Mouse (Mus musculus) layer of hippocampus, adult 9-10 months (tissue): ENCODE data around the gene Tmeff1.

Source experiments
- DNase-seq: peaks from one replicate; pipeline ENCODE4 v3.0.0; 2022; ENCODE audit warnings: low spot score

Tmeff1 gene

GRCm38 (mm10) chr4:48576361-48576760 is 8.6 kb upstream of the Tmeff1 start:
- no peak for DNase-seq

GRCm38 (mm10) chr4:48577831-48578230 is 7.1 kb upstream of the Tmeff1 start:
- no peak for DNase-seq

- DNase-seq, result no peak
Measured at GRCm38 (mm10) chr4:48578399-48578798, 6.6 kb upstream of the Tmeff1 start.

GRCm38 (mm10) chr4:48579475-48580110 is 5.4 kb upstream of the Tmeff1 start:
- DNase-seq, result no peak

GRCm38 (mm10) chr4:48581201-48581600 is 3.8 kb upstream of the Tmeff1 start:
- no peak for DNase-seq

- no peak for DNase-seq
Measured at GRCm38 (mm10) chr4:48581993-48582392, 3.0 kb upstream of the Tmeff1 start.

GRCm38 (mm10) chr4:48582941-48583340 is 2.0 kb upstream of the Tmeff1 start:
- no peak for DNase-seq

GRCm38 (mm10) chr4:48585241-48586098 is 496 bp downstream of the Tmeff1 start:
- DNase-seq, result no peak

GRCm38 (mm10) chr4:48586099-48586821 is 1.3 kb downstream of the Tmeff1 start:
- no peak for DNase-seq

- no peak for DNase-seq
Measured at GRCm38 (mm10) chr4:48587526-48587925, 2.6 kb downstream of the Tmeff1 start.

- DNase-seq, result no peak
Measured at GRCm38 (mm10) chr4:48588576-48588975, 3.6 kb downstream of the Tmeff1 start.

- no peak for DNase-seq
Measured at GRCm38 (mm10) chr4:48590862-48591261, 5.9 kb downstream of the Tmeff1 start.

- DNase-seq, result no peak
Measured at GRCm38 (mm10) chr4:48591390-48591789, 6.4 kb downstream of the Tmeff1 start.

- DNase-seq, result no peak
Measured at GRCm38 (mm10) chr4:48592328-48592727, 7.4 kb downstream of the Tmeff1 start.

GRCm38 (mm10) chr4:48592844-48593243 is 7.9 kb downstream of the Tmeff1 start:
- DNase-seq, result no peak

- no peak for DNase-seq
Measured at GRCm38 (mm10) chr4:48596111-48596510, 11.1 kb downstream of the Tmeff1 start.

- no peak for DNase-seq
Measured at GRCm38 (mm10) chr4:48605650-48606049, 20.7 kb downstream of the Tmeff1 start.

- DNase-seq, result no peak
Measured at GRCm38 (mm10) chr4:48609485-48609884, 24.5 kb downstream of the Tmeff1 start.

- no peak for DNase-seq
Measured at GRCm38 (mm10) chr4:48610251-48610650, 25.3 kb downstream of the Tmeff1 start.

- DNase-seq, result no peak
Measured at GRCm38 (mm10) chr4:48615483-48615882, 30.5 kb downstream of the Tmeff1 start.

- DNase-seq, result no peak
Measured at GRCm38 (mm10) chr4:48617201-48617600, 32.2 kb downstream of the Tmeff1 start.

GRCm38 (mm10) chr4:48620121-48620520 is 35.1 kb downstream of the Tmeff1 start:
- DNase-seq, result no peak

- DNase-seq, result no peak
Measured at GRCm38 (mm10) chr4:48622246-48622645, 37.3 kb downstream of the Tmeff1 start.
